In genomic region chr4:109226071-109226470, GRCm38 (mm10) we compare ENCODE assay signal across 13 mouse cellular contexts. TPM values are rescaled to one million over a fixed set of nuclear protein-coding genes. Genes with fewer than 3 reads are reported as not detected.
A peak's percentile ranks its signal among the peaks of the same experiment; 100 is the strongest.
DNase-seq lines count a peak whose midpoint lies in the region; ATAC-seq and TF ChIP-seq lines count a peak whose summit lies in the region.
"Had no signal": no experiment of that assay in that cellular context is flagged by ENCODE, and none has a peak within 500 bp of the region (broad histone marks: within the 10 kb centered on the region; RNA-seq: fewer than 3 reads in every experiment).

No protein-coding gene starts in this region.

- TF ChIP-seq EP300 in lung, postnatal 0 days (IDR thresholded peaks at IDR 0.05), result peak; percentile 71

- H3K36me3 ChIP-seq in heart, embryonic 15.5 days, result no peaks in the 10 kb centered on the region
- H3K36me3 ChIP-seq in neural tube, embryonic 13.5 days, result no peaks in the 10 kb centered on the region
- no peaks in the 10 kb centered on the region for H3K36me3 ChIP-seq in lung, postnatal 0 days (ENCODE audit: insufficient read depth, low read length)
- H3K36me3 ChIP-seq: G1E had no signal

- no peak overlapping the region for H3K9ac ChIP-seq in heart, embryonic 15.5 days
- no peak overlapping the region for H3K9ac ChIP-seq in neural tube, embryonic 13.5 days
- no peak overlapping the region for H3K9ac ChIP-seq in lung, postnatal 0 days (replicated peaks; ENCODE audit: low read depth)

- no peak for ATAC-seq in heart, embryonic 15.5 days (replicated peaks; ENCODE audit: insufficient number of reproducible peaks, insufficient read depth, low FRiP score, low read depth)
- ATAC-seq in neural tube, embryonic 13.5 days (ENCODE audit: low read depth), result no peak
- peak; percentile 79 for ATAC-seq in lung, postnatal 0 days

- WGBS in heart, embryonic 15.5 days, result 48% methylated on average over 5 of the region's 5 CpGs
- WGBS in neural tube, embryonic 13.5 days, result 71% methylated on average over 5 of the region's 5 CpGs
- 27% methylated on average over 5 of the region's 5 CpGs for WGBS in lung, postnatal 0 days

- DNase-seq in heart, adult 8-10 months (ENCODE audit: low spot score), result no peak
- DNase-seq in neural tube, embryonic 10.5 days (ENCODE audit: extremely low spot score, low spot score), result no peak
- DNase-seq in lung, postnatal 0 days (ENCODE audit: low spot score), result peak; percentile 69
- no peak for DNase-seq in retina, postnatal 1 day
- DNase-seq in right cerebral cortex, postnatal 25 days, result no peak
- DNase-seq: adrenal gland, adult 2 months; kidney, adult 11 months; right cerebral cortex, adult 18-20 months had no signal

- H3K27ac ChIP-seq in heart, embryonic 15.5 days, result peak overlapping the region; percentile 11; the same call in 1 of the 2 replicates
- peak overlapping the region; percentile 84 for H3K27ac ChIP-seq in neural tube, embryonic 13.5 days (replicated peaks)
- no peak overlapping the region for H3K27ac ChIP-seq in lung, postnatal 0 days (ENCODE audit: low read length)

- peaks cover 16% of the 10 kb centered on the region for H3K4me1 ChIP-seq in heart, embryonic 15.5 days (replicated peaks)
- H3K4me1 ChIP-seq in neural tube, embryonic 13.5 days (replicated peaks), result peaks cover 29% of the 10 kb centered on the region
- H3K4me1 ChIP-seq in lung, postnatal 0 days (ENCODE audit: insufficient read depth, low read depth, low read length), result no peaks in the 10 kb centered on the region; the same call in 1 of the 2 replicates

- no peak overlapping the region for H3K4me2 ChIP-seq in heart, embryonic 15.5 days
- no peak overlapping the region for H3K4me2 ChIP-seq in neural tube, embryonic 13.5 days
- no peak overlapping the region for H3K4me2 ChIP-seq in lung, postnatal 0 days (replicated peaks; ENCODE audit: low read depth, low read length)
- H3K4me2 ChIP-seq: liver, embryonic 11.5 days had no signal

- no peak overlapping the region for H3K4me3 ChIP-seq in heart, embryonic 15.5 days
- no peak overlapping the region for H3K4me3 ChIP-seq in neural tube, embryonic 13.5 days
- no peak overlapping the region for H3K4me3 ChIP-seq in lung, postnatal 0 days (ENCODE audit: low read depth, low read length)

- H3K27me3 ChIP-seq in heart, embryonic 15.5 days, result no peaks in the 10 kb centered on the region
- H3K27me3 ChIP-seq in neural tube, embryonic 13.5 days, result no peaks in the 10 kb centered on the region
- H3K27me3 ChIP-seq in lung, postnatal 0 days (replicated peaks; ENCODE audit: insufficient read depth, low read length), result no peaks in the 10 kb centered on the region

- no peaks in the 10 kb centered on the region for H3K9me3 ChIP-seq in heart, embryonic 15.5 days (replicated peaks)
- no peaks in the 10 kb centered on the region for H3K9me3 ChIP-seq in neural tube, embryonic 13.5 days
- no peaks in the 10 kb centered on the region for H3K9me3 ChIP-seq in lung, postnatal 0 days (ENCODE audit: low read length)
- H3K9me3 ChIP-seq: G1E had no signal

- TF ChIP-seq CTCF in lung, postnatal 0 days (IDR thresholded peaks at IDR 0.05), result no peak

RNA-seq across cellular contexts. Expression of gene Calr4, which starts 8.2 kb away (rescaled TPM):
- 0.11 and 0.19 TPM in 2 replicates for polyA plus RNA-seq in heart, embryonic 15.5 days (2015; fragmentation: Nextera tagmentation; extraction: Ambion mirVana)
- total RNA-seq in heart, adult 8-10 months (2022), result not detected
- polyA plus RNA-seq in neural tube, embryonic 13.5 days (2015; fragmentation: Nextera tagmentation; extraction: Ambion mirVana), result 1.2 and 1.9 TPM in 2 replicates
- polyA plus RNA-seq in lung, postnatal 0 days (2015; fragmentation: Nextera tagmentation; extraction: Ambion mirVana), result 0.27 and 0.32 TPM in 2 replicates
- total RNA-seq: G1E; monocyte, adult 5-6 weeks had no signal
- polyA plus RNA-seq: adrenal gland, adult 2 months had no signal

RNA-seq across cellular contexts. Expression of gene Osbpl9, which starts 24.0 kb away (rescaled TPM):
- polyA plus RNA-seq in heart, embryonic 15.5 days (2015; fragmentation: Nextera tagmentation; extraction: Ambion mirVana), result 48.6 and 50.7 TPM in 2 replicates
- 100 to 1,000 TPM in 2 of 4 experiments, 10 to 100 TPM in 2; 85.9 to 105 (median 95.9) TPM for total RNA-seq in heart, adult 8-10 months (2022)
- polyA plus RNA-seq in neural tube, embryonic 13.5 days (2015; fragmentation: Nextera tagmentation; extraction: Ambion mirVana), result 97.0 and 105 TPM in 2 replicates
- 98.5 and 115 TPM in 2 replicates for polyA plus RNA-seq in lung, postnatal 0 days (2015; fragmentation: Nextera tagmentation; extraction: Ambion mirVana)

RNA-seq across cellular contexts. Expression of gene Eps15, which starts 54.0 kb away (rescaled TPM):
- polyA plus RNA-seq in heart, embryonic 15.5 days (2015; fragmentation: Nextera tagmentation; extraction: Ambion mirVana), result 27.7 and 28.3 TPM in 2 replicates
- 10 to 100 TPM; 40.2 to 48.6 (median 44.1) TPM for total RNA-seq in heart, adult 8-10 months (2022)
- 74.4 and 76.8 TPM in 2 replicates for polyA plus RNA-seq in neural tube, embryonic 13.5 days (2015; fragmentation: Nextera tagmentation; extraction: Ambion mirVana)
- polyA plus RNA-seq in lung, postnatal 0 days (2015; fragmentation: Nextera tagmentation; extraction: Ambion mirVana), result 31.0 and 37.0 TPM in 2 replicates
